Mouse (Mus musculus) embryonic facial prominence, embryonic 12.5 days (tissue): ENCODE measurements at regions not wholly inside any gene's neighbourhood (a gene's known extent, or its start where the extent isn't known, plus 50 kb on each side); places are given as distances from the start of the nearest gene placed in this dataset.

Source experiments
- ATAC-seq: fragments of 200-750 bp; cut with Nextera tagmentation; 2 replicates; pipeline ENCODE4 v1.8.0; 2017; ENCODE audit not compliant: insufficient number of reproducible peaks, insufficient read depth, low FRiP score, low TSS enrichment
- H3K27ac ChIP-seq: fragments of 300-500 bp; sonication (generic); 2 replicates; pipeline ENCODE4 v1.5.1; 2016; ENCODE audit warnings: mild to moderate bottlenecking
- H3K27me3 ChIP-seq: fragments of 300-500 bp; sonication (generic); 2 replicates; pipeline ENCODE4 v1.6.1; 2016; ENCODE audit warnings: mild to moderate bottlenecking, moderate library complexity
- H3K36me3 ChIP-seq: fragments of 300-500 bp; sonication (generic); 2 replicates; pipeline ENCODE4 v1.6.1; 2016; ENCODE audit warnings: mild to moderate bottlenecking
- H3K4me1 ChIP-seq: fragments of 300-500 bp; sonication (generic); 2 replicates; pipeline ENCODE4 v1.6.1; 2016
- H3K4me2 ChIP-seq: fragments of 300-500 bp; sonication (generic); replicated peaks from 2 replicates; pipeline ENCODE4 v1.6.1; 2016; ENCODE audit warnings: mild to moderate bottlenecking, moderate library complexity
- H3K4me3 ChIP-seq: fragments of 300-500 bp; sonication (generic); 2 replicates; pipeline ENCODE4 v1.5.1; 2016; ENCODE audit warnings: mild to moderate bottlenecking
- H3K9ac ChIP-seq: fragments of 300-500 bp; sonication (generic); 2 replicates; pipeline ENCODE4 v1.6.1; 2016; ENCODE audit warnings: mild to moderate bottlenecking, moderate library complexity
- H3K9me3 ChIP-seq: fragments of 300-500 bp; sonication (generic); 2 replicates; pipeline ENCODE4 v1.6.1; 2016; ENCODE audit warnings: mild to moderate bottlenecking, moderate library complexity
- WGBS: fragments of 180-500 bp; shearing (Covaris S2); methylation state at CpG from one replicate; pipeline ENCODE4 v1.1.7; 2016; 5-methylcytosine and 5-hydroxymethylcytosine counted together

DNA sequence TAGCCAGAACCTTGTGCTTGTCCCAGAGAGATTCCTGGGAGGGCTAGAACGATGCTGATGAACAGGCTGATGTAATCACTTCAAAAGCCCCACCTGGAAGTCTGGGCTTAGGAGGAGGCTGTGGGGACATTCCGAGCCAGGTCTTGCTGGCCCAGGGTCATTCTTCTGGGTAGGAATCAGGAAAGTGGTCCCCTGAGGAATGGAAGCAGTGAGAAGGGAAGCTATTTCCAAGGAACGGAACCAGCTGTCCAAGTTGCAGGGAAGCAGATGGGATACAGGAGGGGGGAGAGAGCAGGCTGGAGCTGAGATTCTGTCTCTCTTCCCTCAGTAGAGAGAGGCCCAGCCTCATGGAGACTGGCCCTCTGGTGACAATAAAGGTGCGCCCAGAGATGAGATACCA is 243.9 kb downstream of the Tcf7l2 start:
- no peaks in the 10 kb centered on the region for H3K27me3 ChIP-seq
- H3K9me3 ChIP-seq: no peaks in the 10 kb centered on the region
- H3K4me2 ChIP-seq: no peak overlapping the region
- peaks cover 5% of the 10 kb centered on the region; the same call in 1 of the 2 replicates for H3K4me1 ChIP-seq
- ATAC-seq: 0 out of 2 replicates have a peak, but pooled peaks have one; percentile 41
- no peaks in the 10 kb centered on the region for H3K36me3 ChIP-seq
- H3K9ac ChIP-seq: no peak overlapping the region
- H3K27ac ChIP-seq: 0 out of 2 replicates have a peak overlapping the region, but pooled peaks have one; percentile 47
- 41% methylated on average over 4 of the region's 4 CpGs for WGBS
- H3K4me3 ChIP-seq: no peak overlapping the region

DNA sequence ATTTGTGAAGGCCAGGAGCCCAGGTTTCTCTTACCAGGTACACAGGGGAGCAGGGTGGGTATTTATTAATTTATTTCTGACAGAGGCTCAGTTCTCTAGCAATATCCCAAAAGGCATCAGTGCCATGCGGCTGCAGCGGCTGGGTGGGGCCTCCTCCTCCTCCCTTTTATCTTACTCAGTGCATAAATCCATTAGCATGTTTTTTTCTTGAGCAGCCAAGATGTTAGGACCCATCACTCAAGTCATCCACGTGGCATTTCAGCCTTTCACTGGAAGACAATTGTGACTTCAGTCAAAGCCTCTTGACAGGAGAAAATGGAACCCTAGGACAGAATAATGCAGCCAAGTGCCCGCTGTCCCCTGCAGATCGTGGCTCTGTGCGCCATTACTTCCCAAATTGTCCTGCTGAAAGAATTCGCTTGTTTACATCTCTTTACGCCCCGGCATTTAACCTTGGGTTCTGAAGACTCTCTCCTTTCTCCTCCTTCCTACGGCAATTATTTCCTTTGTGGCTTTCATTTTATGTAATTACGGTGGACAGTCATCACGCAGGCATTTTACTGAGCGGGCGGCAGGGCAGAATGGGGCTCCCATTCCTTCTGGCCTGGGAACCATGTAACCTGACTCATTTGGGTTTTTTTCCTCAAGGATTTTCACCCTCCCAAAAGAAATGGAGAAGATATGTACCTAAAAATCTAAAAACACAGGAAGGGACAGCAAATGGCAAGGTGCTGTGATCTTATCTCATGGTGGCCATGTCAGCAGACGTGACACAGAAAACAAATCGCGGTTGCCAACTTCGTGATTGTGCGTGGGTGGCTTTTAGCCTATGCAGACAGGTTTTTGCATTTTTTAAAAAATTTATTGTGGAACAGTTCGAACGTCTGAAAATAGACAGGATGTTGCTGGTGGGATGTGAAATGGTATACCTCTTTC is 250.4 kb downstream of the Tcf7l2 start:
- H3K36me3 ChIP-seq: no peaks in the 10 kb centered on the region
- H3K4me1 ChIP-seq: no peaks in the 10 kb centered on the region
- H3K9ac ChIP-seq: no peak overlapping the region
- no peak overlapping the region for H3K4me3 ChIP-seq
- no peaks in the 10 kb centered on the region for H3K27me3 ChIP-seq
- H3K4me2 ChIP-seq: no peak overlapping the region
- WGBS: 61% methylated on average over 21 of the region's 21 CpGs
- H3K9me3 ChIP-seq: no peaks in the 10 kb centered on the region
- H3K27ac ChIP-seq: no peak overlapping the region
- no peak for ATAC-seq

GRCm38 (mm10) chr19:55992727-55993066 is 251.1 kb downstream of the Tcf7l2 start:
- H3K36me3 ChIP-seq: no peaks in the 10 kb centered on the region
- no peaks in the 10 kb centered on the region for H3K27me3 ChIP-seq
- H3K9me3 ChIP-seq: no peaks in the 10 kb centered on the region
- WGBS: 78% methylated on average over 5 of the region's 5 CpGs
- no peak overlapping the region for H3K4me3 ChIP-seq
- no peak for ATAC-seq
- H3K27ac ChIP-seq: no peak overlapping the region
- H3K4me2 ChIP-seq: no peak overlapping the region
- no peak overlapping the region for H3K9ac ChIP-seq
- H3K4me1 ChIP-seq: no peaks in the 10 kb centered on the region

DNA sequence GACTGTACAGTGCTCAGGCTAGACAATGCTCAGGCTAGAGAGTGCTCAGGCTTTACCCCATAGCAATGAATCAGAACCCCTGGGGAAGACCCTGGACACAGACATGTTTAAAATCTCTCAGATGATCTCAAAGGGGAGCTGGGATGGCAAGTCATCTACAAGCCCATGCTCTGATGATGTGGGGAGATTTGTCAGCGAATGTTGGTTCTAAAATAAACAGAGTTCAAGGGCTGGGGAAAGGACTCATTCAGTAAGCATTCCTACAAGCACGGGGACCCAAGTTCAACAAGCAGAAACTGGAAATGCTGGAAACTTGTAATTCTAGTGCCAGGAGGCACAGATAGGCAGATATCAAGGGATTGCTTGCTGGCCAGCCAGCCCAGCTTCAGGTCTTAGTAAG is 254.1 kb downstream of the Tcf7l2 start:
- H3K4me1 ChIP-seq: 0 out of 2 replicates have a peak, but pooled peaks cover 6% of the 10 kb centered on the region
- H3K4me2 ChIP-seq: no peak overlapping the region
- no peaks in the 10 kb centered on the region for H3K27me3 ChIP-seq
- no peaks in the 10 kb centered on the region for H3K36me3 ChIP-seq
- 72% methylated on average over 2 of the region's 2 CpGs for WGBS
- no peak overlapping the region for H3K4me3 ChIP-seq
- no peaks in the 10 kb centered on the region for H3K9me3 ChIP-seq
- H3K9ac ChIP-seq: no peak overlapping the region
- no peak for ATAC-seq
- H3K27ac ChIP-seq: no peak overlapping the region

- H3K27me3 ChIP-seq: no peaks in the 10 kb centered on the region
- no peak overlapping the region for H3K4me2 ChIP-seq
- H3K27ac ChIP-seq: no peak overlapping the region
- 0 out of 2 replicates have a peak, but pooled peaks cover 6% of the 10 kb centered on the region for H3K4me1 ChIP-seq
- no peaks in the 10 kb centered on the region for H3K9me3 ChIP-seq
- no peak overlapping the region for H3K9ac ChIP-seq
- WGBS: 50% methylated on average over 15 of the region's 15 CpGs
- H3K36me3 ChIP-seq: no peaks in the 10 kb centered on the region
- no peak for ATAC-seq
- H3K4me3 ChIP-seq: no peak overlapping the region
Observed at GRCm38 (mm10) chr19:55998454-55999180, 257.0 kb downstream of the Tcf7l2 start.

DNA sequence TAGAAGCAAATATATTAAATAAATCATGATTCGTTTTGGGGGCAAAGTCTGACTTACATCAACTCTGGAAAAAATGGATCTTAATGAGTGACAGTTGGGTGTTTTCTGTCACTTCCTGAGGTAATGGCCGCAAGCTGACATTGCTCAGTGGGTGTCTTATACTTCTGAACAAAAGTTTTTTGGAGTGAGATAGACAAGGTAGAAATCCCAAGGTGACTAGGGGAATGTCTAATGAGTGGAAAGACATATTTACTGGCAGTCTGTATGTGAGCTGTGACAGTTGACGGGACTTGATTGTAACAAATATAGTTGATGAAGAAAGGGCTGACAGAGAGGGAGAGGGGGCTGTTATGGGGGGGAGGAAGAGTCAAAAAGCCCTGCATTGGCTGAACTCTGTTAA is 257.8 kb downstream of the Tcf7l2 start:
- ATAC-seq: no peak
- no peaks in the 10 kb centered on the region for H3K36me3 ChIP-seq
- H3K9me3 ChIP-seq: no peaks in the 10 kb centered on the region
- H3K27me3 ChIP-seq: no peaks in the 10 kb centered on the region
- 53% methylated on average over 3 of the region's 3 CpGs for WGBS
- 0 out of 2 replicates have a peak, but pooled peaks cover 6% of the 10 kb centered on the region for H3K4me1 ChIP-seq
- no peak overlapping the region for H3K9ac ChIP-seq
- no peak overlapping the region for H3K4me2 ChIP-seq
- no peak overlapping the region for H3K4me3 ChIP-seq
- no peak overlapping the region for H3K27ac ChIP-seq

GRCm38 (mm10) chr19:56001428-56001827 is 259.8 kb downstream of the Tcf7l2 start:
- WGBS: 74% methylated on average over 3 of the region's 3 CpGs
- ATAC-seq: no peak
- Histone ChIP-seq H3K36me3 (no peaks in the 10 kb centered on the region), H3K27ac (no peak overlapping the region), H3K9me3 (no peaks in the 10 kb centered on the region), H3K4me2 (no peak overlapping the region), H3K9ac (no peak overlapping the region), H3K4me3 (no peak overlapping the region), H3K4me1 (peaks cover 22% of the 10 kb centered on the region), H3K27me3 (no peaks in the 10 kb centered on the region; the same call in 1 of the 2 replicates)

DNA sequence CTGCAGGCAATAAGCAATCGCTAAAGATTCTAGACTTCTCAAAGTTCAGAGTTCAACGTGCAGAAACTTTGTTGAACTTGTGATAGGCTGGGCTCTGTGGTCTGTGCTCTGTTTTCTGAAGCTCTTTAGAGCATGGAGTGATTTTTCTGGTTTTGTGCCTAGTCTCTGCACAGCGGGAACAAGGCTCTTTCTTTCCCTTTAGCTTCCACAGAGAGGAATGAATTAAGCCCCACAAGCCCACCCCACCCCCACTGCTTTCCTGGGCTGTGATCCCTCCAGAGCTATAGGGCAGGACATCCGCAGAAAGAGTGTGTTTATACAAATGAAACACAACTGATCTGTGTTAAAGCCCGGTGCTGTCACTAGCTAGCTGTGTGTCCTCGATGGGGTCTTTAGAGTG is 264.3 kb downstream of the Tcf7l2 start:
- Histone ChIP-seq H3K4me1 (peaks cover 17% of the 10 kb centered on the region), H3K9ac (no peak overlapping the region), H3K4me2 (no peak overlapping the region), H3K4me3 (no peak overlapping the region), H3K27ac (peak overlapping the region; percentile 12; the same call in 1 of the 2 replicates), H3K9me3 (no peaks in the 10 kb centered on the region), H3K27me3 (no peaks in the 10 kb centered on the region; the same call in 1 of the 2 replicates), H3K36me3 (no peaks in the 10 kb centered on the region)
- 14% methylated on average over 6 of the region's 6 CpGs for WGBS
- 0 out of 2 replicates have a peak, but pooled peaks have one; percentile 28 for ATAC-seq

- no peak for ATAC-seq
- Histone ChIP-seq H3K9me3 (no peaks in the 10 kb centered on the region), H3K4me2 (no peak overlapping the region), H3K4me1 (peaks cover 17% of the 10 kb centered on the region), H3K27ac (no peak overlapping the region), H3K4me3 (no peak overlapping the region), H3K9ac (no peak overlapping the region), H3K36me3 (no peaks in the 10 kb centered on the region), H3K27me3 (no peaks in the 10 kb centered on the region; the same call in 1 of the 2 replicates)
- WGBS: 95% methylated on average over 5 of the region's 5 CpGs
Observed at GRCm38 (mm10) chr19:56007433-56007832, 265.8 kb downstream of the Tcf7l2 start.

GRCm38 (mm10) chr19:56010766-56011165 is 269.1 kb downstream of the Tcf7l2 start:
- 88% methylated on average over 7 of the region's 7 CpGs for WGBS
- no peak for ATAC-seq
- Histone ChIP-seq H3K9me3 (no peaks in the 10 kb centered on the region), H3K27ac (no peak overlapping the region), H3K9ac (no peak overlapping the region), H3K4me1 (peaks cover 8% of the 10 kb centered on the region; the same call in 1 of the 2 replicates), H3K27me3 (no peaks in the 10 kb centered on the region), H3K4me3 (no peak overlapping the region), H3K4me2 (no peak overlapping the region), H3K36me3 (no peaks in the 10 kb centered on the region)

- H3K9ac ChIP-seq: no peak overlapping the region
- H3K4me1 ChIP-seq: peaks cover 8% of the 10 kb centered on the region
- ATAC-seq: no peak
- no peak overlapping the region for H3K4me2 ChIP-seq
- H3K27ac ChIP-seq: no peak overlapping the region
- H3K27me3 ChIP-seq: no peaks in the 10 kb centered on the region
- no peak overlapping the region for H3K4me3 ChIP-seq
- H3K36me3 ChIP-seq: no peaks in the 10 kb centered on the region
- H3K9me3 ChIP-seq: no peaks in the 10 kb centered on the region
Observed at GRCm38 (mm10) chr19:56011292-56011691, 269.7 kb downstream of the Tcf7l2 start.
